Mouse (Mus musculus): Measurements from ENCODE around the gene Antxr1.

- TF ChIP-seq GATA1 (IDR thresholded peaks at IDR 0.05; ENCODE audit: low read length) (no peak), TAL1 (IDR thresholded peaks at IDR 0.05; ENCODE audit: low read length) (no peak)
Observed at GRCm38 (mm10) chr6:87115981-87116380, 219.6 kb downstream of the Antxr1 start.
